ENCODE assay signal across 8 mouse cellular contexts in the genomic region with DNA sequence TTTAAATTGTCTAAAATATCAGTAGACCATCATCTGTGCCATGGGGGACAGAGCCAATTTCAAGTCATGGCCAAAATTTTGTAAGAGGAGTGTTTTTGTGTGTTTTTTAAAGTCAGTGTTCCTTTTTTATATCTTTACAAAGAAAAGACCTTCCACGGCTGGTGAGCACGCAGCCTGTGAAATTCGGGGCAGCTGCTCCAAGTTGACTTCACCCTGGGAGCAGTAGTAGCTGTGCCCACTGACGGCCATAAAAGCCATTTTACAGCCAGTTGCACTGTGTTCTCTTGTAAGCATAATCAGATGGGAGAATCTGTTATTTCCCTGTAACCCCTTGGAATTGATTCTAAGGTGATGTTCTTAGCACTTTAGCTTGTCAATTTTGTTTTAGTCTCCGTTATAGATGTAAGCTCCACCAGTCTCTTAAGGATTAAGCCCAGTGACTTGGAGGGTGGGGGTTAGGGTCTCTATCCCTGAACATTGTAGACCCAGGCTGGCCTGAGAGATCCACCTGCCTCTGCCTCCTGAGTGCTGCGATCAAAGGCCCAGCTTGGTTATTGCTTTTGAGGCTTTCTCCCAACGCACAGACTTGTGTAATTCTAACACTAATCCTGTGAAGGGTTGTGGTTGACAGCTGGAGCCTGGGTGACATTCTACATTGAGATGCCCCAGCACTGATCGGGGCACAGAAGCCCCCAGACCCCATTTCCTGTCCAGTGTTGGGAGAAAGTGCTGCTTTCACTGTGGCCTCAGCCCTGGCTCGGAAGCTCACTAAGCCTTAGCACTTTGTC. TPM values are rescaled to one million over a fixed set of nuclear protein-coding genes. Genes with fewer than 3 reads are reported as not detected.
DNase-seq lines count a peak whose midpoint lies in the region; ATAC-seq and TF ChIP-seq lines count a peak whose summit lies in the region.

No protein-coding gene starts in this region.

- peaks cover 19% of the 10 kb centered on the region; the same call in 1 of the 2 replicates for H3K36me3 ChIP-seq in lung, embryonic 16.5 days (ENCODE audit: control insufficient read depth, insufficient read depth, low read length)
- H3K36me3 ChIP-seq in forebrain, postnatal 0 days (ENCODE audit: insufficient read depth), result peaks cover 16% of the 10 kb centered on the region
- peaks cover 24% of the 10 kb centered on the region for H3K36me3 ChIP-seq in limb, embryonic 10.5 days
- peaks cover 32% of the 10 kb centered on the region for H3K36me3 ChIP-seq in small intestine, adult 2 months (ENCODE audit: control insufficient read depth, insufficient read depth, low read length)

- 74% methylated on average over 9 of the region's 9 CpGs for WGBS in lung, embryonic 16.5 days
- 89% methylated on average over 9 of the region's 9 CpGs for WGBS in forebrain, postnatal 0 days
- WGBS in limb, embryonic 10.5 days, result 93% methylated on average over 9 of the region's 9 CpGs
- WGBS in small intestine, adult 2 months, result 4% methylated on average over 9 of the region's 9 CpGs

- H3K27me3 ChIP-seq in lung, embryonic 16.5 days (ENCODE audit: control insufficient read depth, insufficient read depth, low read depth, low read length), result no peaks in the 10 kb centered on the region
- H3K27me3 ChIP-seq in forebrain, postnatal 0 days (ENCODE audit: insufficient read depth, low read length), result no peaks in the 10 kb centered on the region
- no peaks in the 10 kb centered on the region for H3K27me3 ChIP-seq in limb, embryonic 10.5 days (ENCODE audit: low read depth, poor library complexity, severe bottlenecking)
- H3K27me3 ChIP-seq in small intestine, adult 2 months (ENCODE audit: control insufficient read depth, insufficient read depth, low read length), result no peaks in the 10 kb centered on the region

- peak overlapping the region; percentile 66 for H3K4me2 ChIP-seq in lung, embryonic 16.5 days (ENCODE audit: low read depth, low read length)
- H3K4me2 ChIP-seq in forebrain, postnatal 0 days (ENCODE audit: low read depth), result peak overlapping the region; percentile 81

- no peak for ATAC-seq in lung, embryonic 16.5 days (ENCODE audit: low read depth)
- no peak for ATAC-seq in forebrain, postnatal 0 days

- no peaks in the 10 kb centered on the region for H3K9me3 ChIP-seq in lung, embryonic 16.5 days (ENCODE audit: control insufficient read depth, low read length)
- H3K9me3 ChIP-seq in forebrain, postnatal 0 days (ENCODE audit: low read length), result no peaks in the 10 kb centered on the region
- no peaks in the 10 kb centered on the region for H3K9me3 ChIP-seq in limb, embryonic 10.5 days (replicated peaks)

- peak overlapping the region; percentile 90 for H3K9ac ChIP-seq in lung, embryonic 16.5 days (ENCODE audit: low read length)
- no peak overlapping the region for H3K9ac ChIP-seq in forebrain, postnatal 0 days

- H3K4me1 ChIP-seq in lung, embryonic 16.5 days (replicated peaks; ENCODE audit: control insufficient read depth, insufficient read depth, low read length), result peaks cover 36% of the 10 kb centered on the region
- peaks cover 29% of the 10 kb centered on the region; the same call in 1 of the 2 replicates for H3K4me1 ChIP-seq in forebrain, postnatal 0 days (ENCODE audit: insufficient read depth)
- H3K4me1 ChIP-seq in limb, embryonic 10.5 days, result peaks cover 59% of the 10 kb centered on the region
- peaks cover 12% of the 10 kb centered on the region; the same call in 1 of the 2 replicates for H3K4me1 ChIP-seq in small intestine, adult 2 months (ENCODE audit: control insufficient read depth, insufficient read depth, insufficient read length, low read length)

- no peak for DNase-seq in lung, postnatal 10 days
- no peak for DNase-seq in forebrain, postnatal 0 days
- no peak for DNase-seq in limb, embryonic 10.5 days (ENCODE audit: low spot score)
- DNase-seq in layer of hippocampus, postnatal 36 days, result no peak
- DNase-seq in left cerebral cortex, adult 18-20 months (ENCODE audit: low spot score in 2 of 2), result no peak
- DNase-seq in thymus, adult 18-20 months, result no peak

- TF ChIP-seq CTCF in forebrain, postnatal 0 days (IDR thresholded peaks at IDR 0.05; ENCODE audit: low read depth), result no peak
- peak; percentile 24; the same call in 1 of the 2 replicates for TF ChIP-seq CTCF in small intestine, adult 2 months (IDR thresholded peaks at IDR 0.05; ENCODE audit: extremely low read depth, insufficient read length, insufficient replicate concordance, low read depth, low read length)

- TF ChIP-seq POLR2A in small intestine, adult 2 months (IDR thresholded peaks at IDR 0.05; ENCODE audit: low read depth, low read length), result peak; percentile 28; the same call in 1 of the 2 replicates

- H3K4me3 ChIP-seq in lung, embryonic 16.5 days (ENCODE audit: low read length), result peak overlapping the region; percentile 88
- H3K4me3 ChIP-seq in forebrain, postnatal 0 days (ENCODE audit: low read depth, low read length), result peak overlapping the region; percentile 52
- peak overlapping the region; percentile 78; the same call in 1 of the 2 replicates for H3K4me3 ChIP-seq in limb, embryonic 10.5 days
- peak overlapping the region; percentile 81 for H3K4me3 ChIP-seq in small intestine, adult 2 months (ENCODE audit: low read depth, low read length)

- peak overlapping the region; percentile 68 for H3K27ac ChIP-seq in lung, embryonic 16.5 days (ENCODE audit: low read length)
- no peak overlapping the region for H3K27ac ChIP-seq in forebrain, postnatal 0 days (ENCODE audit: low read depth, low read length)
- no peak overlapping the region for H3K27ac ChIP-seq in limb, embryonic 10.5 days
- peak overlapping the region; percentile 75 for H3K27ac ChIP-seq in small intestine, adult 2 months (ENCODE audit: insufficient read depth, low read depth, low read length)

RNA-seq across cellular contexts. Expression of gene Txnip, which starts 3.3 kb away (rescaled TPM):
- 184 and 197 TPM in 2 replicates for polyA plus RNA-seq in lung, embryonic 16.5 days (2015; fragmentation: Nextera tagmentation; extraction: Ambion mirVana)
- 122 and 176 TPM in 2 replicates for total RNA-seq in forebrain, postnatal 0 days (2014; rRNA removed)
- polyA plus RNA-seq in forebrain, postnatal 0 days (2015; fragmentation: Nextera tagmentation; extraction: Ambion mirVana), result 116 and 135 TPM in 2 replicates
- polyA plus RNA-seq in limb, embryonic 10.5 days (2016; fragmentation: Nextera tagmentation; extraction: Ambion mirVana), result 28.5 and 43.4 TPM in 2 replicates
- polyA plus RNA-seq in small intestine, adult 2 months (2012; rRNA removed), result 167 and 384 TPM in 2 replicates
- total RNA-seq in layer of hippocampus, postnatal 36 days (2021), result 10 to 100 TPM; 20.7 to 32.2 TPM
- total RNA-seq in left cerebral cortex, adult 18-20 months (2021), result 10 to 100 TPM; 19.4 to 25.9 TPM

RNA-seq across cellular contexts. Expression of gene Gm16253, which starts 15.7 kb away (rescaled TPM):
- polyA plus RNA-seq in lung, embryonic 16.5 days (2015; fragmentation: Nextera tagmentation; extraction: Ambion mirVana), result 1.4 TPM in 2 replicates
- total RNA-seq in forebrain, postnatal 0 days (2014; rRNA removed), result not detected in 2 replicates
- not detected in 2 replicates for polyA plus RNA-seq in forebrain, postnatal 0 days (2015; fragmentation: Nextera tagmentation; extraction: Ambion mirVana)
- polyA plus RNA-seq in limb, embryonic 10.5 days (2016; fragmentation: Nextera tagmentation; extraction: Ambion mirVana), result 0.60 and 2.0 TPM in 2 replicates
- polyA plus RNA-seq in small intestine, adult 2 months (2012; rRNA removed), result not detected in 2 replicates
- not detected for total RNA-seq in layer of hippocampus, postnatal 36 days (2021)
- not detected for total RNA-seq in left cerebral cortex, adult 18-20 months (2021)

RNA-seq across cellular contexts. Expression of gene Polr3gl, which starts 32.9 kb away (rescaled TPM):
- polyA plus RNA-seq in lung, embryonic 16.5 days (2015; fragmentation: Nextera tagmentation; extraction: Ambion mirVana), result 35.9 TPM in 2 replicates
- total RNA-seq in forebrain, postnatal 0 days (2014; rRNA removed), result 25.7 and 31.8 TPM in 2 replicates
- 27.8 and 35.9 TPM in 2 replicates for polyA plus RNA-seq in forebrain, postnatal 0 days (2015; fragmentation: Nextera tagmentation; extraction: Ambion mirVana)
- polyA plus RNA-seq in limb, embryonic 10.5 days (2016; fragmentation: Nextera tagmentation; extraction: Ambion mirVana), result 27.2 and 42.1 TPM in 2 replicates
- polyA plus RNA-seq in small intestine, adult 2 months (2012; rRNA removed), result 3.4 and 7.9 TPM in 2 replicates
- total RNA-seq in layer of hippocampus, postnatal 36 days (2021), result 10 to 100 TPM; 32.4 to 34.2 TPM
- total RNA-seq in left cerebral cortex, adult 18-20 months (2021), result 10 to 100 TPM; 24.0 to 24.8 TPM

RNA-seq across cellular contexts. Expression of gene Ankrd34a, which starts 35.4 kb away (rescaled TPM):
- polyA plus RNA-seq in lung, embryonic 16.5 days (2015; fragmentation: Nextera tagmentation; extraction: Ambion mirVana), result 1.6 and 1.9 TPM in 2 replicates
- total RNA-seq in forebrain, postnatal 0 days (2014; rRNA removed), result 17.7 and 19.3 TPM in 2 replicates
- 17.6 and 19.2 TPM in 2 replicates for polyA plus RNA-seq in forebrain, postnatal 0 days (2015; fragmentation: Nextera tagmentation; extraction: Ambion mirVana)
- 0.73 and 0.96 TPM in 2 replicates for polyA plus RNA-seq in limb, embryonic 10.5 days (2016; fragmentation: Nextera tagmentation; extraction: Ambion mirVana)
- polyA plus RNA-seq in small intestine, adult 2 months (2012; rRNA removed), result 0.44 and 0.63 TPM in 2 replicates
- 10 to 100 TPM; 49.9 to 51.5 TPM for total RNA-seq in layer of hippocampus, postnatal 36 days (2021)
- total RNA-seq in left cerebral cortex, adult 18-20 months (2021), result 10 to 100 TPM; 67.3 to 77.4 TPM

RNA-seq across cellular contexts. Expression of gene Hfe2, which starts 36.1 kb away (rescaled TPM):
- 0.57 and 1.1 TPM in 2 replicates for polyA plus RNA-seq in lung, embryonic 16.5 days (2015; fragmentation: Nextera tagmentation; extraction: Ambion mirVana)
- 0.54 and 1.6 TPM in 2 replicates for total RNA-seq in forebrain, postnatal 0 days (2014; rRNA removed)
- polyA plus RNA-seq in forebrain, postnatal 0 days (2015; fragmentation: Nextera tagmentation; extraction: Ambion mirVana), result 0.82 and 1.4 TPM in 2 replicates
- 0.58 and 0.84 TPM in 2 replicates for polyA plus RNA-seq in limb, embryonic 10.5 days (2016; fragmentation: Nextera tagmentation; extraction: Ambion mirVana)
- polyA plus RNA-seq in small intestine, adult 2 months (2012; rRNA removed), result 0.06 TPM in 1 of 2 replicates, not detected in the other
- under 1 TPM in 1 of 2 experiments, not detected in 1; 0.25 TPM for total RNA-seq in layer of hippocampus, postnatal 36 days (2021)
- total RNA-seq in left cerebral cortex, adult 18-20 months (2021), result 1 to 10 TPM; 1.3 to 1.5 TPM

Comparison
In these comparisons a context has a peak if more than half of its experiments do, and no peak if none do; other contexts are left out.
1. H3K27ac ChIP-seq: peak in lung, embryonic 16.5 days (single experiment) and small intestine, adult 2 months (single experiment); none in forebrain, postnatal 0 days (single experiment) and limb, embryonic 10.5 days (single experiment).
2. Peak in every context shown above with its lines, with median percentiles within 50 percentile points of each other: H3K4me3 ChIP-seq.